Mouse (Mus musculus) hindbrain, embryonic 12.5 days (tissue): ENCODE data around the gene Rps6kl1. TPM values are rescaled to one million over a fixed set of nuclear protein-coding genes. Genes with fewer than 3 reads are reported as not detected.

Experiments
- ATAC-seq: fragments of 200-750 bp; cut with Nextera tagmentation; 2 replicates; pipeline ENCODE4 v1.8.0; 2017; ENCODE audit warnings: moderate TSS enrichment; ENCODE audit not compliant: low FRiP score
- H3K27ac ChIP-seq: fragments of 300-500 bp; sonication (generic); 2 replicates; pipeline ENCODE4 v1.5.1; 2016; ENCODE audit warnings: mild to moderate bottlenecking
- H3K27me3 ChIP-seq: fragments of 300-500 bp; sonication (generic); 2 replicates; pipeline ENCODE4 v1.6.1; 2016; ENCODE audit warnings: mild to moderate bottlenecking
- H3K36me3 ChIP-seq: fragments of 300-500 bp; sonication (generic); 2 replicates; pipeline ENCODE4 v1.6.1; 2016; ENCODE audit warnings: mild to moderate bottlenecking
- H3K4me1 ChIP-seq: fragments of 300-500 bp; sonication (generic); 2 replicates; pipeline ENCODE4 v1.6.1; 2016
- H3K4me2 ChIP-seq: fragments of 300-500 bp; sonication (generic); replicated peaks from 2 replicates; pipeline ENCODE4 v1.6.1; 2016; ENCODE audit warnings: mild to moderate bottlenecking
- H3K4me3 ChIP-seq: fragments of 300-500 bp; sonication (generic); 2 replicates; pipeline ENCODE4 v1.5.1; 2016; ENCODE audit warnings: mild to moderate bottlenecking
- H3K9ac ChIP-seq: fragments of 300-500 bp; sonication (generic); 2 replicates; pipeline ENCODE4 v1.6.1; 2016; ENCODE audit warnings: mild to moderate bottlenecking, moderate library complexity
- H3K9me3 ChIP-seq: fragments of 300-500 bp; sonication (generic); replicated peaks from 2 replicates; pipeline ENCODE4 v1.6.1; 2016; ENCODE audit warnings: mild to moderate bottlenecking
- WGBS: fragments of 180-500 bp; shearing (Covaris S2); methylation state at CpG from one replicate; pipeline ENCODE4 v1.1.7; 2016; 5-methylcytosine and 5-hydroxymethylcytosine counted together
- polyA plus RNA-seq: library from polyadenylated mRNA; unstranded; fragments of >200 nt; fragmentation: Nextera tagmentation; extraction: Ambion mirVana; gene quantifications from 2 replicates; pipeline ENCODE4 v1.2.1, GENCODE M21; 2016

The Rps6kl1 gene
- polyA plus RNA-seq, 1 experiment from 2014 or later = 7.6 TPM

- H3K36me3 ChIP-seq = peaks cover 4% of the 10 kb centered on the region; the same call in 1 of the 2 replicates
- no peak overlapping the region for H3K27ac ChIP-seq
- peaks cover 6% of the 10 kb centered on the region for H3K27me3 ChIP-seq
- H3K9ac ChIP-seq = no peak overlapping the region
- H3K9me3 ChIP-seq = no peaks in the 10 kb centered on the region
- peaks cover 31% of the 10 kb centered on the region for H3K4me1 ChIP-seq
- H3K4me2 ChIP-seq = no peak overlapping the region
- H3K4me3 ChIP-seq = no peak overlapping the region
- no peak for ATAC-seq
- WGBS = 88% methylated on average over 3 of the region's 3 CpGs
Measured at GRCm38 (mm10) chr12:85170948-85171307, 19.9 kb upstream of the Rps6kl1 start.

DNA sequence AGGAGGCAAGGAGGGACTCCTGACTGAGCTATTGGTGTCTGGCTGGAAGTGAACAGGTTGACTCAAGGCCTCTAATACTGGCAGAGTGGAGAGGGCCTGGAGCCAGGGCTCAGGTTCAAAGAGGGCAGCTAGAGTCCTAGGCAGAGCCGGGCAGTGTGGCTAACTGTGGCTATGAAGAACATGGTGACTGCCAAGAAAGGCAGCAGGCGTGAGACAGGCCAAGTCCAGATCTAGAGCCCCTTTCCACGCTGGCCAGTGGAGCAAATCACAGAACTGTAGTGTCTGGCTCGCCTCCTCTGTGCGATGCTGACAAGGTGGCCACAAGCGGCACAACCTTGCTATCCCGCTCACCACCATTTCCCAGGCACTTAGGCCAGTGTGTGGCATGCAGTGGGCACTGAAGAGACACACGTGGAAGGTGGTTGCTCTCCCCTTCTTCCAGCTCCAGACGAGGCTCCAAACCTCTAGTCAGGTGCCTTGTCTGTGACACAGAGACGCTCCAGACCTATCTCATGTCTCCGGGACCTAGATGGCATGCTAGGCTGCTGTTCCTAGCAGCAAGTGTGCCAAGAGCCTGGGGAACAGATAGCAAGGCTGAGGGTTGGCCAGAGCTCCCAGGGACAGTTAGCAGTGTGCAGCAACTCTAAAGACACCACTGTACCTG lies 19.4 kb upstream of the Rps6kl1 start:
- Histone ChIP-seq H3K9ac (no peak overlapping the region), H3K36me3 (peaks cover 4% of the 10 kb centered on the region; the same call in 1 of the 2 replicates), H3K4me1 (peaks cover 26% of the 10 kb centered on the region), H3K4me2 (no peak overlapping the region), H3K27ac (no peak overlapping the region), H3K27me3 (peaks cover 5% of the 10 kb centered on the region; the same call in 1 of the 2 replicates), H3K9me3 (no peaks in the 10 kb centered on the region), H3K4me3 (no peak overlapping the region)
- WGBS = 86% methylated on average over 11 of the region's 11 CpGs
- ATAC-seq = no peak

DNA sequence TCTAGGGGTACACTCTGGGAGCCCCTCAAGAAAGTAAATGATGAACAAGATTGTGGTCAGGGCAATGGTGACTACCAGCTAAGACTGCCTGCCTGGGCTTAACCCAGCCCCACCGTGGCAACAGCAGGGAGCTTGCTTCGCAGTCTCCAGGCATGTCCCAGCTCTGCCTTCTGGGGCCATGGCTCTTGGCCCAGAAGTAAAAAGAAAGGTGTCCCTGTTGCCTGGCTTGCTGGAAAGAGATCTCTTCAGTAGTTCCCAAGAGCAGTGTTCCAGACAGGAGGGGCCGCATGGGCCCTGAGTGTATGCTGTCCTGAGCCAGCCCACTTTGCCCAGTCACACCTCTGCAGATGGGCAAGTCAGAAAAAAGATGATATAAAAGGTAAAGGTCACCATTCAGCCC lies 18.8 kb upstream of the Rps6kl1 start:
- H3K36me3 ChIP-seq = peaks cover 4% of the 10 kb centered on the region; the same call in 1 of the 2 replicates
- 56% methylated on average over 3 of the region's 3 CpGs for WGBS

DNA sequence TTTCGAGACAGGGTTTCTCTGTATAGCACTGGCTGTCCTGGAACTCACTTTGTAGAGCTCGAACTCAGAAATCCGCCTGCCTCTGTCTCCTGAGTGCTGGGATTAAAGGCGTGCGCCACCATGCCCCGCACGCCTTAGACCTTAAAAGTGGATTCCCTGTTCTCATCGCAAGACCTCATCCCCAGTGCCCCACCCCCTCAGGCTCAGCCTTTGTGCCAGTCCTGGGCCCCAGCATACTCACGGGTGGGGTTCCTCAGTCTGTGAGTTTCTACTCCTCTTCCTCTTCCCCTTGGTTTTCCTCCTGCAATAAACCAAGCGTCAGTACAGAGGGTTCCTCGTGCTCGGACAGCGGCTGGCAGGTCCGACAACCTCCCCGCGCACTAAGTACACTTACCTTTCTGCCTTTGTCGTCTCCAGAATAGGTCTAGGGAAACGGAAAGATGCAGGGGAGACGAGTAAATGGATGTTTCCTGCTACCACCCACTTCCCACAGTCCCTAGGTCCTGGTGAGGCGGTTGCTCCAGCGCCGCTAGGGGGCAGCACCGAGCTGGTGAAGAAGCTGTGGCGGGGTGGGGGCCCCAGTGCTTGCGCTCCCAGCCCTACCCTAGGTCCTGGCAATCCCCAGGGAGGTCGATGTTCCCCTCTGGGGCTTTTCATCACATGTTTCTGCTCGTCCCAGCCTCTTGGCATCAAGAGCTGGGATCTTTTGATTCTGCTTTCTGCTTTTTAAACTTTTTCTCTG lies 18.2 kb upstream of the Rps6kl1 start:
- H3K27me3 ChIP-seq = peaks cover 3% of the 10 kb centered on the region; the same call in 1 of the 2 replicates
- H3K4me3 ChIP-seq = 0 out of 2 replicates have a peak overlapping the region, but pooled peaks have one; percentile 13
- peak overlapping the region; percentile 42 for H3K4me2 ChIP-seq
- H3K27ac ChIP-seq = no peak overlapping the region
- no peaks in the 10 kb centered on the region for H3K9me3 ChIP-seq
- H3K9ac ChIP-seq = peak overlapping the region; percentile 60
- 23% methylated on average over 27 of the region's 27 CpGs for WGBS
- H3K4me1 ChIP-seq = peaks cover 18% of the 10 kb centered on the region
- H3K36me3 ChIP-seq = peaks cover 4% of the 10 kb centered on the region; the same call in 1 of the 2 replicates
- ATAC-seq = no peak; the same call in 1 of the 2 replicates

More for the DNA sequence above, 18.8 kb upstream of the Rps6kl1 start:
- Histone ChIP-seq H3K4me2 (peak overlapping the region; percentile 42; the same call in 1 of the 2 replicates), H3K9me3 (no peaks in the 10 kb centered on the region), H3K27me3 (peaks cover 5% of the 10 kb centered on the region; the same call in 1 of the 2 replicates), H3K4me1 (peaks cover 21% of the 10 kb centered on the region), H3K9ac (no peak overlapping the region), H3K27ac (no peak overlapping the region), H3K4me3 (no peak overlapping the region)
- ATAC-seq = no peak

- Histone ChIP-seq H3K27ac (no peak overlapping the region), H3K4me1 (peaks cover 11% of the 10 kb centered on the region), H3K9ac (no peak overlapping the region), H3K36me3 (peaks cover 4% of the 10 kb centered on the region; the same call in 1 of the 2 replicates), H3K4me3 (no peak overlapping the region), H3K9me3 (no peaks in the 10 kb centered on the region), H3K4me2 (no peak overlapping the region), H3K27me3 (peaks cover 3% of the 10 kb centered on the region; the same call in 1 of the 2 replicates)
- ATAC-seq = no peak
- 87% methylated on average over 9 of the region's 9 CpGs for WGBS
Measured at GRCm38 (mm10) chr12:85166631-85167030, 15.6 kb upstream of the Rps6kl1 start.

DNA sequence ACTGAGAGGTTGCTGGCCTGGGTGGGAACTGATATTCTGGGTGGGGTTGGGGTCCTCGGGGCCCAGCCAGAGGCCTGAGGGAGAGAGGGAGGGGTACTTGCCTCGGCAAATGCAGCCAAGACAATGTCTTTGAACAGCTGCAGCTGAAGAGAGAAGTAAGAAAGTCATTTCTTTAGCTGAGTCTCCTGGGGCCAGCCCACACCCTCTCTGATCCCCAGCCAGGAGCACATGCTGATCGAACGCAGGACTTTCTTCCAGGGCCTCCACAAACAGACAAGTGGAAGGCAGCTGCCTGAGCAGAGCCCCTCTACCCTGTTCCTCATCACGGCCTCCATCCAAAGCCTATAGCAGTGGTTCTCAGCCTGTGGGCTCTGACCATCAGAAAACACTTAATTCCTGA lies 13.9 kb upstream of the Rps6kl1 start:
- Histone ChIP-seq H3K4me2 (no peak overlapping the region), H3K36me3 (peaks cover 4% of the 10 kb centered on the region; the same call in 1 of the 2 replicates), H3K4me1 (peaks cover 9% of the 10 kb centered on the region), H3K9ac (no peak overlapping the region), H3K27ac (no peak overlapping the region), H3K9me3 (no peaks in the 10 kb centered on the region), H3K4me3 (no peak overlapping the region), H3K27me3 (no peaks in the 10 kb centered on the region; the same call in 1 of the 2 replicates)
- WGBS = 79% methylated on average over 5 of the region's 5 CpGs
- ATAC-seq = no peak

GRCm38 (mm10) chr12:85159592-85159991 lies 8.5 kb upstream of the Rps6kl1 start:
- H3K27me3 ChIP-seq = no peaks in the 10 kb centered on the region
- ATAC-seq = no peak
- 78% methylated on average over 5 of the region's 5 CpGs for WGBS

DNA sequence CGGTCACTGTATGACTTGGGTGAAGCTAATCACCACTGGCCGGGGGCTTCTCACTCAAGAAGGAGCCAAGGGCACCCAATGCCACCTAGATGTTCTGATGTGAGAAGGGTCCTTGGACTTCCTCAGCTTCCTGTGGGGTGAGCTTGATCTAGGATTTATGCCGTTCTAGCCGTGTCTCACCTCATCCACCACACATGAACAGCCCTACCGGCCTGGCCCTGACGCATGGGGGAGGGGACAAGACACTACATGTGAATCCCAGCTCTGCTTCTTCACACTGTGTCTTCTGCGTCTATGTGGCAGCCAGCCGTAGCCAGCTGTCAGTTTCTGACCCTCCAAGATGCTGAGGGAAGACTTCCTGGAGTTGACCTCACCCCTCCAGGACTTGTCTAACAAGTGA lies 7.7 kb upstream of the Rps6kl1 start:
- no peaks in the 10 kb centered on the region for H3K9me3 ChIP-seq
- no peak for ATAC-seq
- H3K27me3 ChIP-seq = no peaks in the 10 kb centered on the region
- H3K4me1 ChIP-seq = no peaks in the 10 kb centered on the region
- no peak overlapping the region for H3K27ac ChIP-seq
- 92% methylated on average over 8 of the region's 8 CpGs for WGBS
- no peak overlapping the region for H3K4me3 ChIP-seq
- no peaks in the 10 kb centered on the region for H3K36me3 ChIP-seq
- no peak overlapping the region for H3K9ac ChIP-seq
- no peak overlapping the region for H3K4me2 ChIP-seq

More at GRCm38 (mm10) chr12:85159592-85159991, 8.5 kb upstream of the Rps6kl1 start:
- H3K9ac ChIP-seq = no peak overlapping the region
- H3K36me3 ChIP-seq = no peaks in the 10 kb centered on the region
- H3K4me1 ChIP-seq = no peaks in the 10 kb centered on the region
- no peak overlapping the region for H3K27ac ChIP-seq
- no peak overlapping the region for H3K4me3 ChIP-seq
- no peak overlapping the region for H3K4me2 ChIP-seq
- no peaks in the 10 kb centered on the region for H3K9me3 ChIP-seq

- no peak for ATAC-seq
- Histone ChIP-seq H3K9ac (no peak overlapping the region), H3K27me3 (no peaks in the 10 kb centered on the region), H3K4me2 (no peak overlapping the region), H3K36me3 (no peaks in the 10 kb centered on the region), H3K9me3 (no peaks in the 10 kb centered on the region), H3K27ac (no peak overlapping the region), H3K4me3 (no peak overlapping the region), H3K4me1 (no peaks in the 10 kb centered on the region)
- 89% methylated on average over 14 of the region's 14 CpGs for WGBS
Measured at GRCm38 (mm10) chr12:85157797-85158460, 6.9 kb upstream of the Rps6kl1 start.

DNA sequence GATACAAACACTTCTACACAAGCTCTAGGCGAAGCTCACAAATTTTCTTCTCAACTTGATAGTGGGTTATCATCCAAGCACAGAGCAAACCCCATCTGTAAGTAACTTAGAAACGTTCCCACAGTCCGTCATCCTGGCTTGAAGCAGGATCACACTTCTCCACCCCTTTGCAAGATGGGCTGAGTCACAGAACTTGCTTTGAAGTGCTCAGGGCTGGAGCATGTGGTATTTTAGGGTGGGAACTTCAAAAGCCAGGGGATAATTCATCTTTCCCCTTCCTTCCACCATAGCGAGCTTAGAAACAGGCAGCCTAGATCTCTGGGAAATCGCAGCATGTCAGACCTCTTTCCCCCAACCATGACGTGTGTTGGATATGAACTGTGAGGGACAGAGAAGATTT lies 5.3 kb upstream of the Rps6kl1 start:
- no peak overlapping the region for H3K4me2 ChIP-seq
- H3K27me3 ChIP-seq = peaks cover 4% of the 10 kb centered on the region; the same call in 1 of the 2 replicates
- no peak overlapping the region for H3K27ac ChIP-seq
- 63% methylated on average over 6 of the region's 6 CpGs for WGBS
- ATAC-seq = no peak
- H3K9me3 ChIP-seq = no peaks in the 10 kb centered on the region
- no peak overlapping the region for H3K4me3 ChIP-seq
- no peaks in the 10 kb centered on the region for H3K36me3 ChIP-seq
- H3K4me1 ChIP-seq = peaks cover 1% of the 10 kb centered on the region
- H3K9ac ChIP-seq = no peak overlapping the region

GRCm38 (mm10) chr12:85153011-85153410 lies 1.9 kb upstream of the Rps6kl1 start:
- no peaks in the 10 kb centered on the region for H3K36me3 ChIP-seq
- peaks cover 19% of the 10 kb centered on the region for H3K27me3 ChIP-seq
- H3K27ac ChIP-seq = no peak overlapping the region
- H3K4me1 ChIP-seq = peaks cover 15% of the 10 kb centered on the region
- no peak for ATAC-seq
- WGBS = 73% methylated on average over 3 of the region's 3 CpGs
- no peak overlapping the region for H3K9ac ChIP-seq
- no peak overlapping the region for H3K4me2 ChIP-seq
- H3K4me3 ChIP-seq = no peak overlapping the region
- no peaks in the 10 kb centered on the region for H3K9me3 ChIP-seq
